Mouse (Mus musculus) heart, adult 2 months (tissue): ENCODE measurements around the gene Cdc42ep2.

ENCODE experiments used
- CTCF ChIP-seq: fragments of 200-600 bp; IDR thresholded peaks from 2 replicates; pipeline ENCODE4 v1.8.1; 2022; ENCODE audit warnings: antibody characterized with exemption, mild to moderate bottlenecking, moderate library complexity
- EP300 ChIP-seq: fragments of 200-500 bp; IDR thresholded peaks from 2 replicates; pipeline ENCODE4 v1.6.1; 2011; ENCODE audit warnings: low read depth, low read length, control low read depth; ENCODE audit not compliant: insufficient read depth

- TF ChIP-seq CTCF (no peak), EP300 (no peak)
Observed at GRCm38 (mm10) chr19:5894002-5894678, 30.5 kb downstream of the Cdc42ep2 start, which contains the start of gene Tigd3.
